Mouse (Mus musculus) 3134 (cell line): ENCODE measurements around the gene Olfr392.

ENCODE experiments used
- DNase-seq: peaks from one replicate; pipeline ENCODE4 v3.0.0-alpha.2; 2011; ENCODE audit warnings: low spot score; ENCODE audit not compliant: insufficient read length; ENCODE audit errors: extremely low read depth

The Olfr392 gene

DNA sequence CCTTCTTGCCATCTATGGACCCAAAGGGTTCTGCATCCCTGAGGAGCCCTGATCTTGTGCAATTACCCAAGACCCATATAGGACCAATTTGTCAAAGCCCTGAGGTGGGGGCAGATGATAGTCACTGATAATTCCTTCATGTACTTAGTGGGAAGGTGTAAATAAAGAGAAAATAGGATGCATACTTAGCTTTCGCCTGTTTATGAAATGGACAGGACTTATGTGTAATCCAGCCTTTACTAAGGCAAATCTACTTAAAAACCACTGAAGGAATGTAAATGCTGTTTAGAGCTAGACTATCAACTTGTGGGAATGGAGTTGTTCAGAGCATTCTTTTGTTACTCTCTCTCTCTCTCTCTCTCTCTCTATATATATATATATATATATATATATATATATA lies at the start of gene Olfr392:
TSS of gene Olfr392 (minus strand) at position 101 of the 400 bp plus-strand sequence.
- DNase-seq = no peak

- DNase-seq = no peak
These were observed 34.5 kb upstream of the Olfr392 start, which contains the start of gene Olfr393 for GRCm38 (mm10) chr11:73851354-73851753. Gene Olfr393, minus strand, starts transcription at chr11:73851454.

DNA sequence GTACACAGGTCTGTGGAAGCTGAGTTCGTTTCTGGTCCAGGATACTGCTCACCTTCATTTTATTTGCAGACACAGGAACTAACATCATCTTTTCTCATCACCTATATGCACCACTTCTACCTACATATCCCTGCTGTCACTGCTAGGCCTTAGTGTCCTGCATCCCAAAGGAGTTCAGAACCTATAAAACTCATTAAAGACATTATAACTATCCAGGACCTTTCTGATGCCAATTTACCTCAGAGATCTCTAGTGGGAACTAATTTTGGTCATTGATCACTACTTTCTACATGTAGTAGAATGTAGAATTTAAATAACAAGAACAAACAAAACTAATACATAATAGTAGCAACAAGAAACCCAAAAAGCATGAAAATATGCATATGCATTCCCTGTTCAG lies 13.9 kb downstream of the Olfr392 start, which contains the start of gene Olfr391-ps:
TSS of gene Olfr391-ps (minus strand) at position 101 of the 400 bp plus-strand sequence.
- DNase-seq = no peak

- no peak for DNase-seq
These were observed 34.2 kb downstream of the Olfr392 start, which contains the start of gene Olfr390 for GRCm38 (mm10) chr11:73782664-73783063. Gene Olfr390, plus strand, starts transcription at chr11:73782964.

GRCm38 (mm10) chr11:73780613-73781012 lies 36.2 kb downstream of the Olfr392 start, which contains the start of gene Olfr389:
Gene Olfr389, minus strand, starts transcription at chr11:73780713.
- DNase-seq = no peak
